Comparison of ENCODE assay signal across 13 mouse cellular contexts in genomic region chr6:47647876-47648275, GRCm38 (mm10). TPM values are rescaled to one million over a fixed set of nuclear protein-coding genes. Genes with fewer than 3 reads are reported as not detected.
DNase-seq lines count a peak whose midpoint lies in the region; ATAC-seq and TF ChIP-seq lines count a peak whose summit lies in the region.
"Had no signal": no experiment of that assay in that cellular context is flagged by ENCODE, and none has a peak within 500 bp of the region (broad histone marks: within the 10 kb centered on the region; RNA-seq: fewer than 3 reads in every experiment).

No protein-coding gene starts in this region.

- no peaks in the 10 kb centered on the region for H3K79me2 ChIP-seq in heart, adult 2 months (replicated peaks; ENCODE audit: control insufficient read depth, insufficient read depth, low read length)

- no peak overlapping the region for H3K9ac ChIP-seq in heart, adult 2 months (ENCODE audit: low read depth, low read length)
- H3K9ac ChIP-seq in midbrain, postnatal 0 days (replicated peaks; ENCODE audit: low read length, poor library complexity, severe bottlenecking) = no peak overlapping the region
- no peak overlapping the region for H3K9ac ChIP-seq in liver, postnatal 0 days (replicated peaks)
- H3K9ac ChIP-seq: embryonic facial prominence, embryonic 12.5 days; heart, embryonic 15.5 days; limb, embryonic 15.5 days had no signal

- no peak overlapping the region for H3K4me3 ChIP-seq in heart, adult 2 months
- H3K4me3 ChIP-seq in midbrain, postnatal 0 days (ENCODE audit: low read depth, low read length) = no peak overlapping the region
- H3K4me3 ChIP-seq in liver, postnatal 0 days (ENCODE audit: low read depth, low read length) = no peak overlapping the region
- H3K4me3 ChIP-seq: embryonic facial prominence, embryonic 12.5 days; heart, embryonic 15.5 days; limb, embryonic 15.5 days had no signal

- no peak for ATAC-seq in midbrain, postnatal 0 days (ENCODE audit: low FRiP score)
- ATAC-seq in liver, postnatal 0 days = no peak
- ATAC-seq: forebrain, embryonic 14.5 days had no signal

- no peaks in the 10 kb centered on the region for H3K27me3 ChIP-seq in heart, adult 2 months (ENCODE audit: control insufficient read depth, insufficient read depth, low read length)
- no peaks in the 10 kb centered on the region for H3K27me3 ChIP-seq in midbrain, postnatal 0 days (ENCODE audit: insufficient read depth, low read length)
- no peaks in the 10 kb centered on the region for H3K27me3 ChIP-seq in liver, postnatal 0 days (ENCODE audit: insufficient read depth, low read length)
- H3K27me3 ChIP-seq: embryonic facial prominence, embryonic 12.5 days; heart, embryonic 15.5 days; limb, embryonic 15.5 days had no signal

- H3K27ac ChIP-seq in heart, adult 2 months = no peak overlapping the region
- H3K27ac ChIP-seq in midbrain, postnatal 0 days (ENCODE audit: low read depth, low read length) = no peak overlapping the region
- no peak overlapping the region for H3K27ac ChIP-seq in liver, postnatal 0 days (ENCODE audit: low read depth)
- H3K27ac ChIP-seq: embryonic facial prominence, embryonic 12.5 days; heart, embryonic 15.5 days; limb, embryonic 15.5 days; macrophage had no signal

- whole genome bisulfite sequencing in heart, adult 2 months = 72% methylated on average over 8 of the region's 8 CpGs
- 85% methylated on average over 8 of the region's 8 CpGs for WGBS in midbrain, postnatal 0 days
- WGBS in liver, postnatal 0 days (ENCODE audit: insufficient replicate concordance) = 72% methylated on average over 8 of the region's 8 CpGs

- H3K4me1 ChIP-seq in heart, adult 2 months (ENCODE audit: control insufficient read depth, insufficient read depth, low read length) = no peaks in the 10 kb centered on the region
- no peaks in the 10 kb centered on the region for H3K4me1 ChIP-seq in midbrain, postnatal 0 days (ENCODE audit: insufficient read depth, low read length)
- peaks cover 3% of the 10 kb centered on the region; the same call in 1 of the 2 replicates for H3K4me1 ChIP-seq in liver, postnatal 0 days (ENCODE audit: insufficient read depth)
- H3K4me1 ChIP-seq: embryonic facial prominence, embryonic 12.5 days; heart, embryonic 15.5 days; limb, embryonic 15.5 days had no signal

- no peaks in the 10 kb centered on the region for H3K36me3 ChIP-seq in heart, adult 2 months (ENCODE audit: control insufficient read depth, insufficient read depth, low read length)
- H3K36me3 ChIP-seq in midbrain, postnatal 0 days (ENCODE audit: insufficient read depth, low read length) = no peaks in the 10 kb centered on the region
- H3K36me3 ChIP-seq in liver, postnatal 0 days (replicated peaks; ENCODE audit: insufficient read depth, low read length) = no peaks in the 10 kb centered on the region
- H3K36me3 ChIP-seq: embryonic facial prominence, embryonic 12.5 days; heart, embryonic 15.5 days; limb, embryonic 15.5 days had no signal

- no peak for TF ChIP-seq POLR2A in heart, adult 2 months (IDR thresholded peaks at IDR 0.05; ENCODE audit: insufficient read depth, low read depth, low read length)

- peak; percentile 6 to 23 for DNase-seq in heart, adult 2 months
- DNase-seq in heart, postnatal 25 days (ENCODE audit: low spot score) = no peak
- peak; percentile 31 to 36 for DNase-seq in right cerebral cortex, postnatal 10 days (ENCODE audit: low spot score in 2 of 2)
- no peak for DNase-seq in right cerebral cortex, postnatal 25 days
- peak; percentile 3 to 5 for DNase-seq in adrenal gland, postnatal 4 days (ENCODE audit: low spot score in 2 of 2)
- DNase-seq in gastrocnemius, postnatal 4 days (ENCODE audit: low spot score in 2 of 2) = peak; percentile 21 to 25
- no peak for DNase-seq in midbrain, postnatal 0 days (ENCODE audit: low spot score)
- no peak for DNase-seq in liver, postnatal 0 days

- TF ChIP-seq EP300 in heart, adult 2 months (IDR thresholded peaks at IDR 0.05; ENCODE audit: insufficient read depth, low read depth, low read length) = no peak
- TF ChIP-seq EP300 in liver, postnatal 0 days (IDR thresholded peaks at IDR 0.05; ENCODE audit: low read depth) = no peak

- H3K4me2 ChIP-seq in midbrain, postnatal 0 days (ENCODE audit: low read depth, low read length, poor library complexity, severe bottlenecking) = no peak overlapping the region
- no peak overlapping the region for H3K4me2 ChIP-seq in liver, postnatal 0 days (ENCODE audit: low read depth, low read length)
- H3K4me2 ChIP-seq: embryonic facial prominence, embryonic 12.5 days; heart, embryonic 15.5 days; limb, embryonic 15.5 days had no signal

- intact Hi-C loops in heart, adult 2 months (cut with DNase I) = no loop called here
- intact Hi-C loops in heart, postnatal 25 days (cut with DNase I) = no loop called here

- TF ChIP-seq CTCF in heart, adult 2 months (IDR thresholded peaks at IDR 0.05) = no peak
- no peak for TF ChIP-seq CTCF in midbrain, postnatal 0 days (IDR thresholded peaks at IDR 0.05)
- TF ChIP-seq CTCF in liver, postnatal 0 days (IDR thresholded peaks at IDR 0.05; ENCODE audit: low read depth) = no peak

- H3K9me3 ChIP-seq in midbrain, postnatal 0 days (ENCODE audit: low read length) = no peaks in the 10 kb centered on the region
- no peaks in the 10 kb centered on the region for H3K9me3 ChIP-seq in liver, postnatal 0 days (ENCODE audit: low read length)
- H3K9me3 ChIP-seq: embryonic facial prominence, embryonic 12.5 days; heart, embryonic 15.5 days; limb, embryonic 15.5 days had no signal

RNA-seq across cellular contexts. Expression of gene Ezh2, which starts 52.7 kb away (rescaled TPM):
- total RNA-seq in heart, adult 2 months (2021) = 1 to 10 TPM; 9.2 to 9.6 TPM
- polyA plus RNA-seq in heart, adult 2 months (2012; rRNA removed) = 3.9 and 9.2 TPM in 2 replicates
- total RNA-seq in heart, postnatal 25 days (2021) = 10 to 100 TPM in 1 of 2 experiments, 1 to 10 TPM in 1; 9.9 to 12.3 TPM
- total RNA-seq in adrenal gland, postnatal 4 days (2021) = 10 to 100 TPM; 51.2 to 59.1 TPM
- 10 to 100 TPM; 44.7 to 51.0 TPM for total RNA-seq in gastrocnemius, postnatal 4 days (2021)
- total RNA-seq in midbrain, postnatal 0 days (2014; rRNA removed) = 16.6 and 34.5 TPM in 2 replicates
- 21.5 and 25.8 TPM in 2 replicates for polyA plus RNA-seq in midbrain, postnatal 0 days (2015; fragmentation: Nextera tagmentation; extraction: Ambion mirVana)
- 36.5 and 37.2 TPM in 2 replicates for polyA plus RNA-seq in liver, postnatal 0 days (2015; fragmentation: Nextera tagmentation; extraction: Ambion mirVana)

Comparison
In these comparisons a context has a peak if more than half of its experiments do, and no peak if none do; other contexts are left out.
1. DNase-seq: peak in heart, adult 2 months (2 of 2), right cerebral cortex, postnatal 10 days (2 of 2), adrenal gland, postnatal 4 days (2 of 2) and gastrocnemius, postnatal 4 days (2 of 2); none in heart, postnatal 25 days (single experiment), right cerebral cortex, postnatal 25 days (single experiment), midbrain, postnatal 0 days (single experiment) and liver, postnatal 0 days (single experiment).